Mouse (Mus musculus) naive thymus-derived CD4-positive, alpha-beta T cell, adult 2 months (primary cell): ENCODE results near the gene Pnp.
"Not testable (repeated sequence)": the region's sequence is repeated elsewhere in the genome, so short reads cannot be mapped to it uniquely, and the experiment has no call there.

Experiments used
- DNase-seq: peaks from one replicate; pipeline ENCODE4 v3.0.0-alpha.2; 2011; ENCODE audit warnings: low read depth

Gene Pnp

GRCm38 (mm10) chr14:50975001-50975400 lies 44.1 kb downstream of the Pnp start:
- DNase-seq, result no peak

GRCm38 (mm10) chr14:50976674-50977073 lies 45.8 kb downstream of the Pnp start:
- DNase-seq, result no peak

- DNase-seq, result not testable (repeated sequence)
Observed at GRCm38 (mm10) chr14:50978451-50978850, 47.6 kb downstream of the Pnp start.

GRCm38 (mm10) chr14:50979631-50980030 lies 48.7 kb downstream of the Pnp start:
- no peak for DNase-seq

- DNase-seq, result peak; percentile 55
Observed at GRCm38 (mm10) chr14:50981207-50981606, 50.3 kb downstream of the Pnp start.

GRCm38 (mm10) chr14:50981837-50982236 lies 51.0 kb downstream of the Pnp start:
- DNase-seq, result no peak

GRCm38 (mm10) chr14:50987668-50988067 lies 56.8 kb downstream of the Pnp start:
- no peak for DNase-seq

- DNase-seq, result peak; percentile 57
Observed at GRCm38 (mm10) chr14:50991037-50991436, 60.2 kb downstream of the Pnp start.

- peak; percentile 22 for DNase-seq
Observed at GRCm38 (mm10) chr14:50997088-50997487, 66.2 kb downstream of the Pnp start.

GRCm38 (mm10) chr14:50997999-50998666 lies 67.3 kb downstream of the Pnp start:
- peak; percentile 36 for DNase-seq

GRCm38 (mm10) chr14:51007152-51007801 lies 76.4 kb downstream of the Pnp start, which contains the start of gene Rnase10:
Gene Rnase10, plus strand, starts transcription at chr14:51007751.
- no peak for DNase-seq

- DNase-seq, result no peak
Observed at GRCm38 (mm10) chr14:51007914-51008713, 77.2 kb downstream of the Pnp start.

GRCm38 (mm10) chr14:51008781-51009180 lies 77.9 kb downstream of the Pnp start:
- no peak for DNase-seq

- DNase-seq, result no peak
Observed at GRCm38 (mm10) chr14:51009572-51009971, 78.7 kb downstream of the Pnp start.

GRCm38 (mm10) chr14:51014724-51015123 lies 83.8 kb downstream of the Pnp start:
- DNase-seq, result not testable (repeated sequence)
